Mouse (Mus musculus): ENCODE measurements around the gene Schip1. TPM values are rescaled to one million over a fixed set of nuclear protein-coding genes. Genes with fewer than 3 reads are reported as not detected.

The Schip1 gene
- polyA plus RNA-seq, 1 experiment from 2014 or later: 165 TPM

GRCm38 (mm10) chr3:68615042-68615810, 550.6 kb downstream of the Schip1 start:
- Histone ChIP-seq H3K4me1 (ENCODE audit: control insufficient read depth, insufficient read depth, low read length) (no peaks in the 10 kb centered on the region), H3K9me3 (replicated peaks; ENCODE audit: control insufficient read depth, low read length) (no peaks in the 10 kb centered on the region), H3K27me3 (replicated peaks; ENCODE audit: control insufficient read depth, insufficient read depth, low read length) (no peaks in the 10 kb centered on the region), H3K9ac (ENCODE audit: low read length) (no peak overlapping the region), H3K4me2 (ENCODE audit: low read length) (no peak overlapping the region), H3K27ac (ENCODE audit: low read depth, low read length) (no peak overlapping the region), H3K36me3 (ENCODE audit: control insufficient read depth, insufficient read depth, low read length) (peaks cover 8% of the 10 kb centered on the region; the same call in 1 of the 2 replicates), H3K4me3 (ENCODE audit: low read depth, low read length) (no peak overlapping the region)
- 66% methylated on average over 10 of the region's 10 CpGs for WGBS
- ATAC-seq (peak; percentile 50; the same call in 1 of the 2 replicates), DNase-seq (ENCODE audit: low spot score) (peak; percentile 79)

- WGBS: 93% methylated on average over 12 of the region's 12 CpGs
- Histone ChIP-seq H3K9me3 (replicated peaks; ENCODE audit: control insufficient read depth, low read length) (no peaks in the 10 kb centered on the region), H3K36me3 (ENCODE audit: control insufficient read depth, insufficient read depth, low read length) (peaks cover 18% of the 10 kb centered on the region), H3K27me3 (replicated peaks; ENCODE audit: control insufficient read depth, insufficient read depth, low read length) (no peaks in the 10 kb centered on the region), H3K4me2 (ENCODE audit: low read length) (no peak overlapping the region), H3K4me1 (ENCODE audit: control insufficient read depth, insufficient read depth, low read length) (no peaks in the 10 kb centered on the region), H3K27ac (ENCODE audit: low read depth, low read length) (no peak overlapping the region), H3K9ac (ENCODE audit: low read length) (no peak overlapping the region), H3K4me3 (ENCODE audit: low read depth, low read length) (no peak overlapping the region)
- no peak for DNase-seq (ENCODE audit: low spot score)
- ATAC-seq: no peak
Observed at GRCm38 (mm10) chr3:68616363-68616762, 551.8 kb downstream of the Schip1 start.

- peaks cover 27% of the 10 kb centered on the region for H3K36me3 ChIP-seq (ENCODE audit: control insufficient read depth, insufficient read depth, low read length)
- WGBS: 95% methylated on average over 10 of the region's 10 CpGs
- H3K27me3 ChIP-seq (replicated peaks; ENCODE audit: control insufficient read depth, insufficient read depth, low read length): no peaks in the 10 kb centered on the region
- H3K4me2 ChIP-seq (ENCODE audit: low read length): no peak overlapping the region
- ATAC-seq (no peak), DNase-seq (ENCODE audit: low spot score) (no peak)
- no peak overlapping the region for H3K27ac ChIP-seq (ENCODE audit: low read depth, low read length)
- H3K4me3 ChIP-seq (ENCODE audit: low read depth, low read length): no peak overlapping the region
- no peaks in the 10 kb centered on the region for H3K4me1 ChIP-seq (ENCODE audit: control insufficient read depth, insufficient read depth, low read length)
- H3K9ac ChIP-seq (ENCODE audit: low read length): no peak overlapping the region
- H3K9me3 ChIP-seq (replicated peaks; ENCODE audit: control insufficient read depth, low read length): no peaks in the 10 kb centered on the region
Observed at GRCm38 (mm10) chr3:68617708-68618107, 553.1 kb downstream of the Schip1 start.

GRCm38 (mm10) chr3:68619097-68619496, 554.5 kb downstream of the Schip1 start:
- Histone ChIP-seq H3K9me3 (replicated peaks; ENCODE audit: control insufficient read depth, low read length) (no peaks in the 10 kb centered on the region), H3K4me3 (ENCODE audit: low read depth, low read length) (no peak overlapping the region), H3K36me3 (ENCODE audit: control insufficient read depth, insufficient read depth, low read length) (peaks cover 30% of the 10 kb centered on the region), H3K4me1 (ENCODE audit: control insufficient read depth, insufficient read depth, low read length) (no peaks in the 10 kb centered on the region), H3K27me3 (replicated peaks; ENCODE audit: control insufficient read depth, insufficient read depth, low read length) (no peaks in the 10 kb centered on the region), H3K4me2 (ENCODE audit: low read length) (no peak overlapping the region), H3K27ac (ENCODE audit: low read depth, low read length) (no peak overlapping the region), H3K9ac (ENCODE audit: low read length) (no peak overlapping the region)
- no peak for ATAC-seq
- 83% methylated on average over 5 of the region's 5 CpGs for WGBS
- no peak for DNase-seq (ENCODE audit: low spot score)

GRCm38 (mm10) chr3:68621971-68622370, 557.4 kb downstream of the Schip1 start:
- DNase-seq (ENCODE audit: low spot score) (no peak), ATAC-seq (no peak)
- no peak overlapping the region for H3K27ac ChIP-seq (ENCODE audit: low read depth, low read length)
- H3K27me3 ChIP-seq (replicated peaks; ENCODE audit: control insufficient read depth, insufficient read depth, low read length): no peaks in the 10 kb centered on the region
- H3K9ac ChIP-seq (ENCODE audit: low read length): no peak overlapping the region
- no peaks in the 10 kb centered on the region for H3K9me3 ChIP-seq (replicated peaks; ENCODE audit: control insufficient read depth, low read length)
- WGBS: 92% methylated on average over 3 of the region's 3 CpGs
- no peak overlapping the region for H3K4me3 ChIP-seq (ENCODE audit: low read depth, low read length)
- no peak overlapping the region for H3K4me2 ChIP-seq (ENCODE audit: low read length)
- H3K36me3 ChIP-seq (ENCODE audit: control insufficient read depth, insufficient read depth, low read length): peaks cover 53% of the 10 kb centered on the region
- no peaks in the 10 kb centered on the region for H3K4me1 ChIP-seq (ENCODE audit: control insufficient read depth, insufficient read depth, low read length)

- Histone ChIP-seq H3K9ac (ENCODE audit: low read length) (no peak overlapping the region), H3K27ac (ENCODE audit: low read depth, low read length) (no peak overlapping the region), H3K4me3 (ENCODE audit: low read depth, low read length) (no peak overlapping the region), H3K36me3 (ENCODE audit: control insufficient read depth, insufficient read depth, low read length) (peaks cover 59% of the 10 kb centered on the region), H3K27me3 (replicated peaks; ENCODE audit: control insufficient read depth, insufficient read depth, low read length) (no peaks in the 10 kb centered on the region), H3K9me3 (replicated peaks; ENCODE audit: control insufficient read depth, low read length) (no peaks in the 10 kb centered on the region), H3K4me2 (ENCODE audit: low read length) (no peak overlapping the region), H3K4me1 (ENCODE audit: control insufficient read depth, insufficient read depth, low read length) (no peaks in the 10 kb centered on the region)
- WGBS: 90% methylated on average over 5 of the region's 5 CpGs
- DNase-seq (ENCODE audit: low spot score) (no peak), ATAC-seq (no peak)
Observed at GRCm38 (mm10) chr3:68623036-68623435, 558.4 kb downstream of the Schip1 start.

- Histone ChIP-seq H3K9ac (ENCODE audit: low read length) (no peak overlapping the region), H3K27ac (ENCODE audit: low read depth, low read length) (no peak overlapping the region), H3K4me1 (ENCODE audit: control insufficient read depth, insufficient read depth, low read length) (no peaks in the 10 kb centered on the region), H3K36me3 (ENCODE audit: control insufficient read depth, insufficient read depth, low read length) (peaks cover 59% of the 10 kb centered on the region), H3K4me2 (ENCODE audit: low read length) (no peak overlapping the region), H3K4me3 (ENCODE audit: low read depth, low read length) (no peak overlapping the region), H3K9me3 (replicated peaks; ENCODE audit: control insufficient read depth, low read length) (no peaks in the 10 kb centered on the region), H3K27me3 (replicated peaks; ENCODE audit: control insufficient read depth, insufficient read depth, low read length) (no peaks in the 10 kb centered on the region)
- DNase-seq (ENCODE audit: low spot score) (no peak), ATAC-seq (no peak)
- WGBS: 94% methylated on average over 6 of the region's 6 CpGs
Observed at GRCm38 (mm10) chr3:68624471-68624870, 559.9 kb downstream of the Schip1 start.

- no peak overlapping the region for H3K27ac ChIP-seq (ENCODE audit: low read depth, low read length)
- ATAC-seq (no peak), DNase-seq (ENCODE audit: low spot score) (no peak)
- no peaks in the 10 kb centered on the region for H3K27me3 ChIP-seq (replicated peaks; ENCODE audit: control insufficient read depth, insufficient read depth, low read length)
- H3K4me2 ChIP-seq (ENCODE audit: low read length): no peak overlapping the region
- 87% methylated on average over 4 of the region's 4 CpGs for WGBS
- no peak overlapping the region for H3K4me3 ChIP-seq (ENCODE audit: low read depth, low read length)
- H3K4me1 ChIP-seq (ENCODE audit: control insufficient read depth, insufficient read depth, low read length): no peaks in the 10 kb centered on the region
- H3K9ac ChIP-seq (ENCODE audit: low read length): no peak overlapping the region
- peaks cover 28% of the 10 kb centered on the region for H3K36me3 ChIP-seq (ENCODE audit: control insufficient read depth, insufficient read depth, low read length)
- no peaks in the 10 kb centered on the region for H3K9me3 ChIP-seq (replicated peaks; ENCODE audit: control insufficient read depth, low read length)
Observed at GRCm38 (mm10) chr3:68630261-68630660, 565.7 kb downstream of the Schip1 start.

- no peaks in the 10 kb centered on the region for H3K9me3 ChIP-seq (replicated peaks; ENCODE audit: control insufficient read depth, low read length)
- H3K27me3 ChIP-seq (replicated peaks; ENCODE audit: control insufficient read depth, insufficient read depth, low read length): no peaks in the 10 kb centered on the region
- no peak overlapping the region for H3K4me2 ChIP-seq (ENCODE audit: low read length)
- no peak overlapping the region for H3K9ac ChIP-seq (ENCODE audit: low read length)
- no peak overlapping the region for H3K27ac ChIP-seq (ENCODE audit: low read depth, low read length)
- WGBS: 91% methylated on average over 3 of the region's 3 CpGs
- no peak for ATAC-seq
- H3K36me3 ChIP-seq (ENCODE audit: control insufficient read depth, insufficient read depth, low read length): peaks cover 22% of the 10 kb centered on the region; the same call in 1 of the 2 replicates
- H3K4me1 ChIP-seq (ENCODE audit: control insufficient read depth, insufficient read depth, low read length): no peaks in the 10 kb centered on the region
- DNase-seq (ENCODE audit: low spot score): no peak
- H3K4me3 ChIP-seq (ENCODE audit: low read depth, low read length): no peak overlapping the region
Observed at GRCm38 (mm10) chr3:68630821-68631220, 566.2 kb downstream of the Schip1 start.

Data from forebrain, embryonic 14.5 days (tissue).